Mouse (Mus musculus) CH12.LX (cell line): ENCODE results near the gene Slc22a13.

ENCODE experiments used
- CTCF ChIP-seq, 2 experiments: IDR thresholded peaks in 1 of 2; conservative IDR thresholded peaks in 1 of 2; 2 replicates each; pipeline ENCODE4 v1.5.1; 2011 to 2012; ENCODE audit warnings: low read depth in 2 of 2, low read length in 2 of 2, improper control_type of control experiment in 1 of 2, inconsistent platforms in 1 of 2, mild to moderate bottlenecking in 1 of 2, moderate library complexity in 1 of 2
- E2F4 ChIP-seq: IDR thresholded peaks from 2 replicates; pipeline ENCODE4 v1.6.1; 2011; ENCODE audit warnings: low read depth, low read length, improper control_type of control experiment; ENCODE audit not compliant: insufficient replicate concordance
- ELF1 ChIP-seq: IDR thresholded peaks from 2 replicates; pipeline ENCODE4 v1.6.1; 2014; ENCODE audit warnings: low read depth, mild to moderate bottlenecking, inconsistent platforms, low read length, improper control_type of control experiment
- ETS1 ChIP-seq: conservative IDR thresholded peaks from 2 replicates; pipeline ENCODE4 v1.6.1; 2012; ENCODE audit warnings: low read depth, mild to moderate bottlenecking, inconsistent platforms, low read length, improper control_type of control experiment, moderate library complexity
- MAFK ChIP-seq: IDR thresholded peaks from 2 replicates; pipeline ENCODE4 v1.6.1; 2011; ENCODE audit warnings: low read length, improper control_type of control experiment; ENCODE audit not compliant: insufficient replicate concordance
- MAX ChIP-seq: IDR thresholded peaks from 2 replicates; pipeline ENCODE4 v1.6.1; 2011; ENCODE audit warnings: low read length, improper control_type of control experiment
- MYC ChIP-seq: IDR thresholded peaks from 2 replicates; pipeline ENCODE4 v1.6.1; 2011; ENCODE audit warnings: low read depth, mild to moderate bottlenecking, improper control_type of control experiment, low read length
- POLR2A ChIP-seq: IDR thresholded peaks from 2 replicates; pipeline ENCODE4 v1.6.1; 2011; ENCODE audit warnings: low read depth, mild to moderate bottlenecking, improper control_type of control experiment, low read length
- RCOR1 ChIP-seq: conservative IDR thresholded peaks from 2 replicates; pipeline ENCODE4 v1.6.1; 2012; ENCODE audit warnings: low read depth, mild to moderate bottlenecking, inconsistent platforms, low read length, improper control_type of control experiment
- TCF12 ChIP-seq: IDR thresholded peaks from 2 replicates; pipeline ENCODE4 v1.6.1; 2014; ENCODE audit warnings: low read depth, mild to moderate bottlenecking, inconsistent platforms, low read length, improper control_type of control experiment
- ZKSCAN1 ChIP-seq: IDR thresholded peaks from 2 replicates; pipeline ENCODE4 v1.6.1; 2012; ENCODE audit warnings: low read depth, inconsistent platforms, low read length, improper control_type of control experiment, borderline replicate concordance
- ZMIZ1 ChIP-seq: IDR thresholded peaks from 2 replicates; pipeline ENCODE4 v1.6.1; 2012; ENCODE audit warnings: low read depth, mild to moderate bottlenecking, inconsistent platforms, low read length, improper control_type of control experiment
- ZNF384 ChIP-seq: IDR thresholded peaks from 2 replicates; pipeline ENCODE4 v1.6.1; 2012; ENCODE audit warnings: low read depth, low read length, improper control_type of control experiment, inconsistent platforms

- TF ChIP-seq CTCF (conservative IDR thresholded peaks at IDR 0.05 in 1 of 2, IDR thresholded peaks at IDR 0.05 in 1 of 2; ENCODE audit: low read depth in 2 of 2, low read length in 2 of 2): no peak
- no peak for TF ChIP-seq ZNF384
- TF ChIP-seq ELF1: no peak
- no peak for TF ChIP-seq MYC
- TF ChIP-seq E2F4: no peak
- TF ChIP-seq TCF12: no peak
- TF ChIP-seq ETS1: no peak
- no peak for TF ChIP-seq ZMIZ1
- no peak for TF ChIP-seq ZKSCAN1
- no peak for TF ChIP-seq MAX
- no peak for TF ChIP-seq RCOR1
- TF ChIP-seq POLR2A: no peak
- TF ChIP-seq MAFK: no peak
These were observed 9.6 kb downstream of the Slc22a13 start for GRCm38 (mm10) chr9:119199151-119199861.
